Mouse (Mus musculus) ES-Bruce4 (cell line): ENCODE results near the gene Upp2.

Experiments used
- CTCF ChIP-seq: IDR thresholded peaks from one replicate; pipeline ENCODE4 v1.8.1; 2011; ENCODE audit warnings: low read depth, low read length
- EP300 ChIP-seq: IDR thresholded peaks from 2 replicates; pipeline ENCODE4 v1.6.1; 2011; ENCODE audit warnings: low read depth, low read length; ENCODE audit not compliant: insufficient read depth
- POLR2A ChIP-seq: IDR thresholded peaks from one replicate; pipeline ENCODE4 v1.8.1; 2011; ENCODE audit warnings: low read length; ENCODE audit not compliant: insufficient read depth

- TF ChIP-seq CTCF, result no peak
- TF ChIP-seq POLR2A, result no peak
- TF ChIP-seq EP300, result no peak
Observed at GRCm38 (mm10) chr2:58544368-58544767, 22.7 kb upstream of the Upp2 start.
